Mouse (Mus musculus) cerebellum, adult 11-12 months (tissue): Measurements from ENCODE around the gene Odr4.

Experiments used
- DNase-seq: peaks from one replicate; pipeline ENCODE4 v3.0.0; 2022

Odr4 gene

GRCm38 (mm10) chr1:150392638-150393487 is at the start of gene Odr4, which contains the start of gene Tpr:
TSS of gene Odr4 (minus strand) at chr1:150393080.
TSS of gene Tpr (plus strand) at chr1:150392838.
- peak; percentile 100 for DNase-seq

- DNase-seq: no peak
Observed at GRCm38 (mm10) chr1:150441731-150442130, 48.9 kb upstream of the Odr4 start.

DNA sequence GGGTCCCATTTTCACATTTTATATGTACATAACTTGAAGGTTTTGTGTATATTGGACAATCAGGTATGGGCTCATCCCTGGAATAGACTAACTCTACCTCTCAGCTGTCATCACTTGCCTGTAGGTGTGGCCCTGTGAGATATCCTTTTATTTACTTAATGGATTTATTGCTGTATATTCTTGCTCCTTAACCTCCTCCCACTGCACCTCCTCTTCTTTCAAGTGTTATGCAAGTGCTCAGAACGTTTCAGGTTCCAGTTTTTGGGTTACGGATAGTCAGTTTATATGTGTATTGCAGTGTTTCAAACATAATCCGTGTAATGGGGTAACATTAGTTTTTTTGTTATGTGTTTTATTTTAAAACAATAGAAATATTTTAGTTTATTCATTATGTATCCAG is 45.8 kb upstream of the Odr4 start:
- DNase-seq: no peak

DNA sequence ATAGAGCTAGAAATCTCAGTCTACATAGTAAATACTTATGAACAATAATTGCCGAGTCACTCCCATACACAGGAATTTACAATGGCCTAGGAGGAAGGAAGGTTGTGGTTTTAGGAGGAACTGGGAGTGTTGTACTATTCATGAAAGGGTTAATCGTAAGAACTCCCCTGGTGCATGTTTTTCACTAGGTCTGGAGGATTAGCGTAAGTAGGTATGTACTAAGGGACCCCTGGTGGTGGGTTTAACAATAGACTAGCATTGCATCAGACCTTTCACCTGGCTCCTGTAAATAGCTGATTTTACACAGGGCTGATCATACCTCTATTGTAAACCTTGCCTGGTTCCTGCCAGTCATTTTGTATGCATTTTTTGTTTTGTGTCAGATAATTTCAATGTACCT is 33.3 kb upstream of the Odr4 start:
- DNase-seq: no peak

DNA sequence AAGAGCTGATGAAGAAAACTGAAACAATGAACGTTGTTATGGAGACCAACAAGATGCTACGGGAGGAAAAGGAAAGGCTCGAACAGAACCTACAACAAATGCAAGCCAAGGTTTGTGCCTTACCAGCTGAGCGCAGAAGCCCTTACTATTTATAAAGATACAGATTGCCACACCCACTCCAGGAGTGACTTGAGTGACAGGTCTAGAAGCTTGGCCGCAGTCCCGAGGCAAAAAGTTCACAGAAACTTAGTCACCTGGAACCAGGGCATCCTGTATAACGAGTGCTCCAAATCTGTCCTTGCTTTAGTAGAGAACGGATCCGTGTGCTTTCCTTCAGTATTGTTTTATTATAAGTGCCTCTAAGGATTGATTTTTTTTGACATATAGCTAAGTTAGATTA is 32.8 kb upstream of the Odr4 start:
- no peak for DNase-seq

- DNase-seq: no peak
Observed at GRCm38 (mm10) chr1:150418426-150418825, 25.5 kb upstream of the Odr4 start.

DNA sequence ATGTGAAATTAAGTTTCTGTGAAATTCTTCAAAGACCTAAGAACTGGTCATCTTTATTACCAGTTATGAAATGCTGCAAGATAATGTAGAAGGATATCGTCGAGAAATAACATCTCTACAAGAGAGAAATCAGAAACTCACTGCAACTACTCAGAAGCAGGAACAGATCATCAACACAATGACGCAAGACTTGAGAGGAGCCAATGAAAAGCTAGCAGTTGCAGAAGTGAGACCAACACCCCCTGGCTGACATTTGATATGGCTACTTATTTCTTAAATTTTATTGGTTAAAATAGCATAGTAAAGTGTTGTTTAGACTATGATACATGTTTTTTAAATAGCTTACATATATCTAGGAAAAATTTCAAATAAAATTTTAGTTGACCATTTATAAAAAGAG is 23.1 kb upstream of the Odr4 start:
- DNase-seq: no peak

GRCm38 (mm10) chr1:150409996-150410395 is 17.1 kb upstream of the Odr4 start:
- no peak for DNase-seq

GRCm38 (mm10) chr1:150407285-150407684 is 14.4 kb upstream of the Odr4 start:
- DNase-seq: no peak

GRCm38 (mm10) chr1:150404555-150404954 is 11.7 kb upstream of the Odr4 start:
- DNase-seq: no peak

DNA sequence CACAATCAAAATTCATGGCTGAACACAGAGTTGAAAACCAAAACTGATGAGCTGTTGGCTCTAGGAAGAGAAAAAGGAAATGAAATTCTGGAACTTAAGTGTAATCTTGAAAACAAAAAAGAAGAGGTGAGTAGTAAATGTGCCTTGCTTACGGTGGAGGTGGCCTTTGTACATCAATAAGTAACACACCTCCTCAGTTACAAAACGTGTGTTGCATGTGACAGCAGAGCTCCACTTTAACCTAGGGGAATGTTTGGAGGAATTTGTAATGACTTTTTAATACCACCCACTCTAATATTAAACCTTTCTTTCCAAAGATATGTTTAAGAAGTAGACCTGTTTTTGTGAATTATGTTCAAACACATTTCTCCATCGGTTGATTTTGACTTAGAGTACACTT is 11.0 kb upstream of the Odr4 start:
- DNase-seq: no peak

GRCm38 (mm10) chr1:150396001-150396400 is 3.1 kb upstream of the Odr4 start:
- DNase-seq: no peak

DNA sequence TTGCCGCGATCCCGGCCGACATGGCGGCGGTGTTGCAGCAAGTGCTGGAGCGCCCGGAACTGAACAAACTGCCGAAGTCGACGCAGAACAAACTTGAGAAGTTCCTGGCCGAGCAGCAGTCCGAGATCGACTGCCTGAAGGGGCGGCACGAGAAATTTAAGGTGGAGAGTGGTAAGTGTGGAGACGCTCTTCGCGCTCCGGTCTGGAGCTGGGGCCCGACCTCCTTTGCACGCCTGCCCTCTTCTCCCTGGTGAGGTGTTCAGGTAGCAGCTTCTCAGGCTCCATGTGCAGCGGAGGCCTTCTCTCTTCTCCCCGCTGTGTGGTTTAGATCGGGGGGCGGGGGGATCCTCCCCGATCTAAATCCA is 590 bp upstream of the Odr4 start:
- no peak for DNase-seq

DNA sequence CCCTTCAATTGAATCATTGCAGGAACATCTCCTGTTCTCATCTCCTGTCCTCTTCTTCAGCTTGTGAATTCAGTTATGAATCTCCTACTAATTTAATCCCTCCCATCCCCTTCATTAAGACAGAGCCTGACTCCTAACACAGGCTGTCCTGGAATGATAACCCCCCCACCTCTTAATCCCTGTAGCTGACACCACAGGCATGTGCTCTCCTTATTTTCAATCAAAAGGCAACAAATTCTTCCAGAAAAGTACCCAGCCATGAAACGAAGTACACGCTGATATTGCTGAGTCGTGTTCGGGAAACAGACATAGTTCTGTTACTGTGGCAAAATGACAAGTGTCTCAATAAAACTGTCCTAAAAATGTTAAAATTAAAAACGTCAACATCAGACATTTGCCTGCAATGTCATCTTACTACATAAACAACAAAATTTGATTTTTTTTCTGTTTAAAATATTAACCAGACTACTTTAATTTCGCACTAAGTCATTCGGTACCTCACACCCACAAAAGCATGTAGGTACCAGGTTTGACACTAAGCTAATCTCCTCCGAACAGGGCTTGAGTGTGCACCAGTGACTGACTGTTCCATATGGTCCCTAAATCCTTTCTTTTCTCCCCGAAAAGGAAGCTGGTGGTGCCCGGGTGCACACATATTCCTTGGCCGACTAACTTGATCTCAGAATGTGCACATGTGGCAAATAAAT is 796 bp downstream of the Odr4 start:
- peak; percentile 19 for DNase-seq

- no peak for DNase-seq
Observed at GRCm38 (mm10) chr1:150389390-150390129, 3.3 kb downstream of the Odr4 start.

DNA sequence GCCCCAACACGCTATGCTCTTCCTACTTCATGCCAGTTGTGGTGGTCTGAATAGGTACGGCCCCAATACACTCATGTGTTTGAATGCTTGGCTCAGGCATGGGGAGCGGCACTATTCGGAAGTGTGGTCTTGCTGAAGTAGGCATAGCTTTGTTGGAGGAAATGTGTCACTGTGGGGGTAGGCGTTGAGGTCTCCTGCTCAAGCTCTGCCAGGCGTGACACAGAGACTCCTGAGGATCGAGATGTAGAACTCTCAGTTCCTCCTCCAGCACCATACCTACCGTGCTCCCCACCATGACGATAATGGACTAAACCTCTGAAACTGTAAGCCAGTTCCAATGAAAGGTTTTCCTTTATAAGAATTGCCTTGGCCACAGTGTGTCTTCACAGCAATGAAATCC is 5.3 kb downstream of the Odr4 start:
- no peak for DNase-seq

DNA sequence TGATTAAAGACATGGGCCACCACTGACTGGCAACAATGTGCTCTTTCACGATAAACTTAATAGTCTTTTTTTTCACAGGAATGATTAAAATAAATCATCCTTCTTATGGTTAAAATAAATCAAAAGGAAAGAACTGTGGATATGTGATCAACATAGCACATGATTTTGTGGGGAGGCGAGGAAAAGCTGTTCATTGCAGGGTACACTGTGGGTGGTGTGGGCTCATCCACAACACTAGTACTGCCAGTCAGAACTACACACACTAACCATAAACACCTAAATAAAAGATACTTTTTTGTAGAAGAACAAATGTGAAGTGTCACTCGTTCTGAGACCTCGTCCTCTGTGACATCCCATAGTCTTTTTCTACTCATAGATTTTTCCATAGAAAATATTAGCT is 8.7 kb downstream of the Odr4 start:
- DNase-seq: no peak

GRCm38 (mm10) chr1:150374247-150374646 is 18.6 kb downstream of the Odr4 start:
- no peak for DNase-seq

GRCm38 (mm10) chr1:150372895-150373294 is 20.0 kb downstream of the Odr4 start:
- DNase-seq: no peak

GRCm38 (mm10) chr1:150360864-150361263 is 32.0 kb downstream of the Odr4 start:
- DNase-seq: no peak

DNA sequence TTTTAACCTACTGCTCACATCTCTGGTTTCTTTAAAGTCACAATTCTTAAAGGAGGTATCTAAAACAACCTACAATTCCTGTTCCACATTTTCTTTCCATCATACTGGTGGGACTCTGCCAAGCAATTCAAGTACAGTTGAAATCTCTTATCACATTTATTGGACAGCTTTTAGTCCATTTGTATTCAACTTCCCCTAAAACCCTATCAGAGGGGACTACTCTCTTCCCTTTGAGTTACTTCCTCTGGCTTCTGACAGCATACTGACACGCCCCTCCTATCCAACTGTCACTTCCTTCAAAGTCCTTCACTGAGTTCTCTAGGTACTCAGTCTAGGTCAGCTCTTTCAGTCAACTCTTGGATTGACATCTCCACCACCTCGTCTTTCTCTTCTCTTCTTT is 57.8 kb downstream of the Odr4 start:
- no peak for DNase-seq

DNA sequence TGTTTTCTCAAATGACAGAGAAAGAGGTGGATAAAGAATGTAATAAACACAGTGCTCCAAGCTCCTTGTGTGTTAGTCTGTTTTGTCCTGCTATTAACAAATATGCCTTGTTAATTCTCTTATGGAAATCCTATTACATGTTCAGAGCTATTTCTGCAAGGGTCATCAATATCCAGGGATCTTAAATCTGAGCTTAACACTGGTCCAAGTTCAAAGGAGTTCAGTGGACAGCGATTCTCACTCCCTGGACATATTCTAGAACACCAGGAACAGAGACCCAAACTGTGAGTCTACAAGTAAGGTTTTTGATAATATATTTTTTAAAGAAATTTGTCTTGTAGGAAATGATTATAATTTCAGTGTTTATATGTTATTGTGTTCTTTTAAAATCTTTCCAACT is 73.7 kb downstream of the Odr4 start, which contains the start of gene Pdc:
Gene Pdc (plus strand): TSS at position 213 of the 400 bp plus-strand sequence.
- no peak for DNase-seq
